Mouse (Mus musculus) spleen, adult 2 months (tissue): ENCODE results near the gene Cks1b.

Experiments
- CTCF ChIP-seq: fragments of 200-500 bp; IDR thresholded peaks from 2 replicates; pipeline ENCODE4 v1.5.1; 2011; ENCODE audit warnings: mild to moderate bottlenecking, inconsistent platforms; ENCODE audit not compliant: insufficient read depth, insufficient read length, insufficient replicate concordance; ENCODE audit errors: extremely low read depth
- POLR2A ChIP-seq: fragments of 200-500 bp; IDR thresholded peaks from 2 replicates; pipeline ENCODE4 v1.6.1; 2011; ENCODE audit warnings: low read depth, low read length, inconsistent platforms

DNA sequence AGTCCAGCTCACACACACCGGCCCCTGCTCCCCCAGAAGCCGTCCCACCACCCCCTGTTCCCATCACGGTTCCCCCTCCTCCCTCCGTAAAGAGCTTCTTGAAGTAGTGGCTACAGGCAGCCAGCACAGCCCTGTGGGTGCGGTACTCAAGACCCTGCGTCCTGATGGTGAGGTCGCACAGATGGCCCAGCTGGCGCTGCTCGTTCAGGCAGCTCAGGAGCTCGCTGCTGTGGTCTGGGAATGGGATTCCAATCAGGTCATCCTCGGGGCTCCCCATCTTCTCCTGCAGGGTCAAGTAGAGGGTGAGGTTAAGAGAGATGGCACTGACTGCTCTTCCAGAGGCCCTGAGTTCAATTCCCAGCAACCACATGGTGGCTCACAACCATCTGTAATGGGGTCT lies 37.0 kb downstream of the Cks1b start:
- TF ChIP-seq POLR2A (no peak), CTCF (no peak)
